Mouse (Mus musculus): ENCODE data around the gene Herc3. TPM values are rescaled to one million over a fixed set of nuclear protein-coding genes. Genes with fewer than 3 reads are reported as not detected.
A peak's percentile ranks its signal among the peaks of the same experiment; 100 is the strongest.

Herc3 gene
- polyA plus RNA-seq, 1 experiment from 2014 or later, result 5.4 TPM

DNA sequence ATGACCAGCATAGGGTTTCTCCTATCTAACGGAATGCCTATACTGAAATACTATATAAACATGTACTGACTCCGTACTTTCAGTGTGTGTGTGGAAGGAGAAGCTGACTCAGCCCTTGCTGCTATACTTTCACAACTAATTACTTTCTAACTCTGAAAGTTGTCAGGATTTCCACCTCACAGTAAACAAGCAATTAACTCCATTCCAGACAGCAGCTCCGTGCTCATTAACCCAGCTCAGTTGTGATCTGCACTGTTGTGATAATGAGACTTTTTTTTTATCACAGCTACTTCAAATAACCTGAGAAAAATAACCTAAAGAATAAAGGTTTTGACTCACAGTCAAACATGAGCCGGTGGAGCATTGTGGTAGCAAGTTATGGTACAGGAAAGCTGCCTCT is 63.7 kb downstream of the Herc3 start:
- no peak overlapping the region for H3K27ac ChIP-seq (ENCODE audit: low read length)
- no peaks in the 10 kb centered on the region for H3K4me1 ChIP-seq (ENCODE audit: insufficient read depth, low read depth, low read length)
- WGBS, result 79% methylated on average over 4 of the region's 4 CpGs
- DNase-seq (ENCODE audit: low spot score) (no peak), ATAC-seq (no peak)
- H3K9ac ChIP-seq (replicated peaks; ENCODE audit: low read depth), result no peak overlapping the region
- H3K4me2 ChIP-seq (replicated peaks; ENCODE audit: low read depth, low read length), result no peak overlapping the region
- TF ChIP-seq CTCF (IDR thresholded peaks at IDR 0.05), result no peak
- TF ChIP-seq EP300 (IDR thresholded peaks at IDR 0.05), result no peak
- no peaks in the 10 kb centered on the region for H3K27me3 ChIP-seq (replicated peaks; ENCODE audit: insufficient read depth, low read length)
- no peaks in the 10 kb centered on the region for H3K36me3 ChIP-seq (ENCODE audit: insufficient read depth, low read length)
- H3K4me3 ChIP-seq (ENCODE audit: low read depth, low read length), result no peak overlapping the region
- no peaks in the 10 kb centered on the region for H3K9me3 ChIP-seq (ENCODE audit: low read length)

- TF ChIP-seq CTCF (IDR thresholded peaks at IDR 0.05) (no peak), EP300 (IDR thresholded peaks at IDR 0.05) (no peak)
- Histone ChIP-seq H3K4me2 (replicated peaks; ENCODE audit: low read depth, low read length) (no peak overlapping the region), H3K9ac (replicated peaks; ENCODE audit: low read depth) (no peak overlapping the region), H3K27me3 (replicated peaks; ENCODE audit: insufficient read depth, low read length) (no peaks in the 10 kb centered on the region), H3K36me3 (ENCODE audit: insufficient read depth, low read length) (no peaks in the 10 kb centered on the region), H3K4me3 (ENCODE audit: low read depth, low read length) (no peak overlapping the region), H3K27ac (ENCODE audit: low read length) (no peak overlapping the region), H3K9me3 (ENCODE audit: low read length) (no peaks in the 10 kb centered on the region), H3K4me1 (ENCODE audit: insufficient read depth, low read depth, low read length) (no peaks in the 10 kb centered on the region)
- DNase-seq (ENCODE audit: low spot score), result no peak
- no peak for ATAC-seq
- 79% methylated on average over 3 of the region's 3 CpGs for whole genome bisulfite sequencing
Observed at GRCm38 (mm10) chr6:58896648-58897047, 65.4 kb downstream of the Herc3 start.

DNA sequence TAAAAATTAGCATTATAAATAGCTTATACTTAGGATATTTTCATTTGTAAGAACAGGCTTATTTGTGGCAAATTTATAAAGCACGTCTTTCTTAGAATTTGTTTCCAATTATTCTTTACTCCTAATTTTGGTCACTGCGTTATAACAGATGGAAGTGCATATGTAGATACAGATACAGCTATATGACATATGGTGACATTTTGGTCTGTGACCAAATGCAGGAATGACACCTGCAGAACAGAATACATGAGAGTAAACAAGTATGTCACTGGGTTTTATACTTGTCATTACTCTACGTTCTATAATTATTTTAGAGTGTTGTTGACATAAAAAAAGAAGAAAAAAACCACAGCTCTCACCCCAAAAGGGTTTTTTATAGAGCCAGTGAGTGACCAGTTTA is 67.8 kb downstream of the Herc3 start:
- WGBS, result 87% methylated on average over 3 of the region's 3 CpGs

DNA sequence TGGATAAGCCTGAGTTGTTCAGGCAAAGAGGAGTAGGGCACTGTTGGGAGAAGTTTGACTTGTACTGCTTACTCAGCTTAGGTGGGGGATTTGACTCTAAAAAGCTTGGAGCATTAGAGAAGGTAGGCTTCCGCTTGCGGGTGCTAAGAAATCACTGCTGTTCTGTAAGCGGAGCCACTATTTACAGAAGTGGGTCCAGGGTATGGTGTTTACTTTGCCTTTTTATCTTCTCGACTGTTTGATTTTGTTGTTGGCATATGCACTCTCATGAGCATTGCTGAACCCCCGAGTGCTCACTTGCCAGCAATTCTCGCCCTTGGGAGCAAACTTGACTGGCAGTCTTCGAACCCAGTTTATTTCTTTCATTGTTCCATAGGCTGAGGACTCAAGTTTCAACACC is 69.3 kb downstream of the Herc3 start:
- H3K36me3 ChIP-seq (ENCODE audit: insufficient read depth, low read length), result no peaks in the 10 kb centered on the region
- no peak for TF ChIP-seq CTCF (IDR thresholded peaks at IDR 0.05)
- TF ChIP-seq EP300 (IDR thresholded peaks at IDR 0.05), result no peak
- no peaks in the 10 kb centered on the region for H3K27me3 ChIP-seq (replicated peaks; ENCODE audit: insufficient read depth, low read length)
- no peaks in the 10 kb centered on the region for H3K4me1 ChIP-seq (ENCODE audit: insufficient read depth, low read depth, low read length)
- ATAC-seq, result no peak
- no peak for DNase-seq (ENCODE audit: low spot score)
- no peak overlapping the region for H3K4me3 ChIP-seq (ENCODE audit: low read depth, low read length)
- 60% methylated on average over 7 of the region's 7 CpGs for WGBS
- no peak overlapping the region for H3K27ac ChIP-seq (ENCODE audit: low read length)
- no peak overlapping the region for H3K4me2 ChIP-seq (replicated peaks; ENCODE audit: low read depth, low read length)
- H3K9ac ChIP-seq (replicated peaks; ENCODE audit: low read depth), result no peak overlapping the region
- H3K9me3 ChIP-seq (ENCODE audit: low read length), result no peaks in the 10 kb centered on the region

More for the DNA sequence above, 67.8 kb downstream of the Herc3 start:
- H3K4me1 ChIP-seq (ENCODE audit: insufficient read depth, low read depth, low read length), result no peaks in the 10 kb centered on the region
- no peak for DNase-seq (ENCODE audit: low spot score)
- H3K27ac ChIP-seq (ENCODE audit: low read length), result no peak overlapping the region
- H3K9me3 ChIP-seq (ENCODE audit: low read length), result no peaks in the 10 kb centered on the region
- H3K9ac ChIP-seq (replicated peaks; ENCODE audit: low read depth), result no peak overlapping the region
- TF ChIP-seq CTCF (IDR thresholded peaks at IDR 0.05) (no peak), EP300 (IDR thresholded peaks at IDR 0.05) (no peak)
- no peaks in the 10 kb centered on the region for H3K36me3 ChIP-seq (ENCODE audit: insufficient read depth, low read length)
- no peak for ATAC-seq
- H3K4me2 ChIP-seq (replicated peaks; ENCODE audit: low read depth, low read length), result no peak overlapping the region
- H3K27me3 ChIP-seq (replicated peaks; ENCODE audit: insufficient read depth, low read length), result no peaks in the 10 kb centered on the region
- no peak overlapping the region for H3K4me3 ChIP-seq (ENCODE audit: low read depth, low read length)

- Histone ChIP-seq H3K4me3 (ENCODE audit: low read depth, low read length) (no peak overlapping the region), H3K4me2 (replicated peaks; ENCODE audit: low read depth, low read length) (no peak overlapping the region), H3K9me3 (ENCODE audit: low read length) (no peaks in the 10 kb centered on the region; the same call in 1 of the 2 replicates), H3K9ac (replicated peaks; ENCODE audit: low read depth) (no peak overlapping the region), H3K36me3 (ENCODE audit: insufficient read depth, low read length) (no peaks in the 10 kb centered on the region), H3K27me3 (replicated peaks; ENCODE audit: insufficient read depth, low read length) (no peaks in the 10 kb centered on the region), H3K27ac (ENCODE audit: low read length) (no peak overlapping the region), H3K4me1 (ENCODE audit: insufficient read depth, low read depth, low read length) (no peaks in the 10 kb centered on the region)
- DNase-seq (ENCODE audit: low spot score), result no peak
- 23% methylated on average over 8 of the region's 8 CpGs for WGBS
- no peak for TF ChIP-seq CTCF (IDR thresholded peaks at IDR 0.05)
- TF ChIP-seq EP300 (IDR thresholded peaks at IDR 0.05), result no peak
- 0 out of 2 replicates have a peak, but pooled peaks have one; percentile 28 for ATAC-seq
Observed at GRCm38 (mm10) chr6:58903171-58903570, 71.9 kb downstream of the Herc3 start.

DNA sequence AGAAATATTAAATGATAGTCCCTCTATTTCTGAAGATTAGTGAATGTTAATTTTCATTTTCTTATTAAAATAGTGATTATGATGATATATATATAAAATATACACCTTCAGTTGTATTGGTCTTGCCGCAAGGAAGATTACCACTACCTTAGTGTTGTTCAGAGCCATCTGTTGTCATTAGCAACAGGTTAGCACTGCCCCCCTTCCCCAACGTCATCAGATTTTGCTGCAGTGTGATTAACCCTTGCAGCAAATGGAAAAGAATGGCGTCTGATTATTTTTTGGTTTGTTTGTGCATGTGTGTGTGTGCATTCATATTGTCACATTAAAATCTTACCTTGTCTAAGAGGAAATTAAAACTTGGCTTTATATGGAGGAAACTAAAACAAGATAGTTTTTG is 73.3 kb downstream of the Herc3 start:
- no peaks in the 10 kb centered on the region; the same call in 1 of the 2 replicates for H3K9me3 ChIP-seq (ENCODE audit: low read length)
- no peaks in the 10 kb centered on the region for H3K36me3 ChIP-seq (ENCODE audit: insufficient read depth, low read length)
- DNase-seq (ENCODE audit: low spot score) (no peak), ATAC-seq (no peak)
- no peak overlapping the region for H3K9ac ChIP-seq (replicated peaks; ENCODE audit: low read depth)
- H3K4me1 ChIP-seq (ENCODE audit: insufficient read depth, low read depth, low read length), result no peaks in the 10 kb centered on the region
- TF ChIP-seq CTCF (IDR thresholded peaks at IDR 0.05) (no peak), EP300 (IDR thresholded peaks at IDR 0.05) (no peak)
- H3K27me3 ChIP-seq (replicated peaks; ENCODE audit: insufficient read depth, low read length), result no peaks in the 10 kb centered on the region
- H3K27ac ChIP-seq (ENCODE audit: low read length), result no peak overlapping the region
- H3K4me3 ChIP-seq (ENCODE audit: low read depth, low read length), result no peak overlapping the region
- 68% methylated on average over 3 of the region's 3 CpGs for WGBS
- H3K4me2 ChIP-seq (replicated peaks; ENCODE audit: low read depth, low read length), result no peak overlapping the region

DNA sequence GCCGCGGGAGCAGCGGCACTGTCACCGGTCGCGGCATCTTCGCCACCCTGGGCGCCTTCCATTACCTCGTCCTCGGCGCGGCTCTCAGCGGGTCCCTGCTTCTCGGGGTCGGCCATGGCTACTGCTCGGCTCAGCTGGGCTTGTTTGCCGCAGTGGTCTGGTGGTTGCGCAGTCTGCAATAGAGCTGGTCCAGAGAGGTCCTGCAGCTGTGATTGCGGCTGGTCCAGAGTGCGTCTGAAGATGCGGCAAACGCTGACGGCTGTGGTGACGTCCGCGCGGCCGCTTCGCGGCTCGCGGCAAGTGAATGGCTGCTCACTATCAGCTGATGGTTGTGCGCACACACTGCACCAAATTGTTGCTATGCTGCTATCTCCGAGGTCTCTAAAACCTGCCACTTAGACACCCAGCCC is 75.6 kb downstream of the Herc3 start, which contains the start of gene Nap1l5:
TSS of gene Nap1l5 (minus strand) at position 225 of the 410 bp plus-strand sequence.
- WGBS, result 47% methylated on average over 34 of the region's 34 CpGs
- TF ChIP-seq CTCF (IDR thresholded peaks at IDR 0.05) (no peak), EP300 (IDR thresholded peaks at IDR 0.05) (no peak)
- peak; percentile 40 for ATAC-seq

More for the DNA sequence above, 75.6 kb downstream of the Herc3 start, which contains the start of gene Nap1l5:
- Histone ChIP-seq H3K27ac (ENCODE audit: low read length) (no peak within 1 kb of the TSS), H3K27me3 (replicated peaks; ENCODE audit: insufficient read depth, low read length) (no peaks in the 10 kb centered on the region), H3K4me3 (ENCODE audit: low read depth, low read length) (peak within 1 kb of the TSS; percentile 26; the same call in 1 of the 2 replicates), H3K4me2 (replicated peaks; ENCODE audit: low read depth, low read length) (peak within 1 kb of the TSS; percentile 53), H3K36me3 (ENCODE audit: insufficient read depth, low read length) (no peaks in the 10 kb centered on the region), H3K9me3 (ENCODE audit: low read length) (no peaks in the 10 kb centered on the region; the same call in 1 of the 2 replicates), H3K9ac (replicated peaks; ENCODE audit: low read depth) (no peak within 1 kb of the TSS), H3K4me1 (ENCODE audit: insufficient read depth, low read depth, low read length) (no peaks in the 10 kb centered on the region)
- no peak for DNase-seq (ENCODE audit: low spot score)
